Mouse (Mus musculus) hindbrain, embryonic 10.5 days (tissue): ENCODE data around the gene Pom121l2. TPM values are rescaled to one million over a fixed set of nuclear protein-coding genes. Genes with fewer than 3 reads are reported as not detected.
"Not testable (repeated sequence)": the region's sequence is repeated elsewhere in the genome, so short reads cannot be mapped to it uniquely, and the experiment has no call there.

ENCODE experiments used
- DNase-seq: peaks from one replicate; pipeline ENCODE4 v3.0.0-alpha.2; 2017; ENCODE audit warnings: low spot score
- H3K27ac ChIP-seq: fragments of 300-500 bp; sonication (generic); 2 replicates; pipeline ENCODE4 v1.5.1; 2016; ENCODE audit warnings: mild to moderate bottlenecking, moderate library complexity
- H3K27me3 ChIP-seq: fragments of 300-500 bp; sonication (generic); 2 replicates; pipeline ENCODE4 v1.6.1; 2016; ENCODE audit warnings: mild to moderate bottlenecking; ENCODE audit not compliant: poor library complexity, insufficient read depth, severe bottlenecking
- H3K36me3 ChIP-seq: fragments of 300-500 bp; sonication (generic); 2 replicates; pipeline ENCODE4 v1.6.1; 2016; ENCODE audit warnings: mild to moderate bottlenecking, moderate library complexity
- H3K4me1 ChIP-seq: fragments of 300-500 bp; sonication (generic); replicated peaks from 2 replicates; pipeline ENCODE4 v1.6.1; 2016; ENCODE audit warnings: mild to moderate bottlenecking
- H3K4me3 ChIP-seq: fragments of 300-500 bp; sonication (generic); 2 replicates; pipeline ENCODE4 v1.5.1; 2016; ENCODE audit warnings: mild to moderate bottlenecking, moderate library complexity
- H3K9me3 ChIP-seq: fragments of 300-500 bp; sonication (generic); 2 replicates; pipeline ENCODE4 v1.6.1; 2016; ENCODE audit warnings: mild to moderate bottlenecking, moderate library complexity
- WGBS: fragments of 180-500 bp; shearing (Covaris S2); methylation state at CpG from one replicate; pipeline ENCODE4 v1.1.7; 2016; 5-methylcytosine and 5-hydroxymethylcytosine counted together
- polyA plus RNA-seq: library from polyadenylated mRNA; unstranded; fragments of >200 nt; fragmentation: Nextera tagmentation; extraction: Ambion mirVana; gene quantifications from 2 replicates; pipeline ENCODE4 v1.2.1, GENCODE M21; 2016

Pom121l2 gene
- polyA plus RNA-seq, 1 experiment from 2014 or later = not detected

DNA sequence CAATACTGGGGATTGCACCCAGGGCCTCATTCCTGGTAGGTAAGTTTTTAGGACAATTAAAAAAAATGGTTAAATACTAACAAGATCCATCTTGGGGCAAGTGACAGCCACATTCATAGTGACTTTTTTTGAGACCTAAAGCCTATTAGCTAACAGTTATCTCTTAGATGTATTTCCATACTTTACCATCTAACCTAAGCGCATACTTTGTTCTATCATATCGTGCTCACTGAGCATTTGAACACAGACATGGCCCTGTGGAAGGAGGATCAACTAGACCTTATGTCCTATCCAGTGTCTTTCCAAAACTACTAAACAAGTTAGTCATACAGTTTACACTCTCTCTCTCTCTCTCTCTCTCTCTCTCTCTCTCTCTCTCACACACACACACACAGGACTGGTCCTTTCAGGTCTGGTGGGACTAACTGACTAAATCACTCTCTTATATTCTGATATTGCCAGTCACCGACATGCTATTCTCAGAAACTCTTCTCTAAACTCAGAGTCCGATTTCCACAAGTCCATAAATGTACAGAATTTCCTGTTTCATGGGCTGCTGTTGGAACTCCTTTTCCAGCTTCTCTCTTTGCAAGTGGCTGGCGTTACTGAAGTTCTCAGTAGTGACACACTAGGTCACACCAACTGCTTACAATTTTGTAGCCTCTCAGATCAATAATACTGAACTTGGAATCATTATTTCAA is 52.9 kb downstream of the Pom121l2 start:
- no peak for DNase-seq
- peak overlapping the region; percentile 57 for H3K4me3 ChIP-seq
- H3K27ac ChIP-seq = peak overlapping the region; percentile 87
- H3K9me3 ChIP-seq = no peaks in the 10 kb centered on the region
- no peaks in the 10 kb centered on the region for H3K27me3 ChIP-seq
- no peaks in the 10 kb centered on the region for H3K36me3 ChIP-seq
- H3K4me1 ChIP-seq = peaks cover 25% of the 10 kb centered on the region
- 62% methylated on average over 5 of the region's 5 CpGs for WGBS

DNA sequence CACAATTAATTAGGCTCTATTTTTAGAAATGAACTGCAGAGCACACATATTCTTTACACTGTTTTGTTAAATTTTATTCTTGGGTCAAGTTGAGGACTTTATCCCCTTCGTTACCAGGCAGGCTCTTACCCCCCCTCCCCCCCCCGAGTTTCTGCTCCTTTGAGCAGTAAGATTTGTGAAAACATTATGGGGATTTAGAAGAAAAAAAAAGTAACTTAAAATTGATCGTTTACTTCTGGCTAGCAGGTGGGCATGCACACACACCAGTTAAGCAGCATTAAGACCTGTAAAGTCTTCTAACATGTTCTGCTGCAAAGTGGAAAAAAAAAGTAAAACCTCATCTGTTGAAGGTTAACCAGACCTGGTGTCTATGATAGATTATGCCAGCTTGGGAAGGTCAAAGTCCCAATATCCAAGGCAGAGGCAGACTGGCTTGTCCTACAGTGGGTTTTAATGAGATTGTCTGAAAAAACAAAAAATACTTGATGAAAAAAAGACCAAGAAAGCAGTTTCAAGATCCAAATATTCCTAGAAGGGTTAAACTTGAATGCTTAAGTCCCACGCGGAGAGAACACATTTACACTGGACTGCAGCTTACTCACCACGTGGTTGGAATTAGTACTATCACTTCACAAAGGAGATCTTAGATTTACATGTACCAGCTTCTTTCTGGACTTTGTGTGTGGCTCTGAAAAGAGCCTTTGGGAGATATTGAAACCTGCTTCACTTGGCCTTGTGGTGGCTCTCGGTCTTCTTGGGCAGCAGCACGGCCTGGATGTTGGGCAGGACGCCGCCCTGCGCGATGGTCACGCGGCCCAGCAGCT is 53.7 kb downstream of the Pom121l2 start:
- under 1% methylated on average over 14 of the region's 14 CpGs for WGBS
- peak; percentile 44 for DNase-seq
- H3K4me1 ChIP-seq = peaks cover 25% of the 10 kb centered on the region
- peak overlapping the region; percentile 57 for H3K4me3 ChIP-seq
- H3K9me3 ChIP-seq = no peaks in the 10 kb centered on the region
- H3K36me3 ChIP-seq = no peaks in the 10 kb centered on the region
- peak overlapping the region; percentile 87 for H3K27ac ChIP-seq
- H3K27me3 ChIP-seq = no peaks in the 10 kb centered on the region

DNA sequence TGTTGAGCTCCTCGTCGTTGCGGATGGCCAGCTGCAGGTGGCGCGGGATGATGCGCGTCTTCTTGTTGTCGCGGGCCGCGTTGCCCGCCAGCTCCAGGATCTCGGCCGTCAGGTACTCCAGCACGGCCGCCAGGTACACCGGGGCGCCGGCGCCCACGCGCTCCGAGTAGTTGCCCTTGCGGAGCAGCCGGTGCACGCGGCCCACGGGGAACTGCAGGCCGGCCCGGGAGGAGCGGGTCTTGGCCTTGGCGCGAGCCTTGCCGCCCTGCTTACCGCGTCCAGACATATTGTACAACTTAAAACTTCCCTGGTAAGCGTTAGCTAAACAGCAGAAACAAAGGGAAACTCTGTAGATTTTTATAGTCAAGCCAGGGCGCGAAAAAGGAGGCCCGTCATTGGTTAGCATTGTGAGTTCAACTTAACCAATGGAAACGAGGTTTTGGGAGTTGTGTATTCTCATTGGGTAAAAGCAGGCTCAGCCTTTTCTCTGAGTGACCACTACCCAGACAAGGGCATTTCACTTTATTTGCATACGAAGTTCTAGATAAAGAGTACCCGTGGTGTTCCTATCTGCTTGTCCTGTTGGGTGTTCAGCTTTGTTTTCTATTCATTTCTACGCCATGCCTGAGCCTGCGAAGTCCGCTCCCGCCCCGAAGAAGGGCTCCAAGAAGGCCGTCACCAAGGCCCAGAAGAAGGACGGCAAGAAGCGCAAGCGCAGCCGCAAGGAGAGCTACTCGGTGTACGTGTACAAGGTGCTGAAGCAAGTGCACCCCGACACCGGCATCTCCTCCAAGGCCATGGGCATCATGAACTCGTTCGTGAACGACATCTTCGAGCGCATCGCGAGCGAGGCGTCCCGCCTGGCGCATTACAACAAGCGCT is 54.5 kb downstream of the Pom121l2 start, which contains the start of the genes Hist1h2ah and Hist1h2bk:
Gene Hist1h2ah, minus strand, starts transcription at position 302 of the 882 bp plus-strand sequence.
Gene Hist1h2bk, plus strand, starts transcription at position 604 of the 882 bp plus-strand sequence.
- H3K4me1 ChIP-seq = peaks cover 34% of the 10 kb centered on the region
- not testable (repeated sequence) for H3K27me3 ChIP-seq, H3K36me3 ChIP-seq, H3K9me3 ChIP-seq
- H3K27ac ChIP-seq = peak within 1 kb of the TSS; percentile 94
- WGBS = 0% methylated on average over 33 of the region's 69 CpGs
- peak; percentile 88 for DNase-seq
- H3K4me3 ChIP-seq = peak within 1 kb of the TSS; percentile 57

DNA sequence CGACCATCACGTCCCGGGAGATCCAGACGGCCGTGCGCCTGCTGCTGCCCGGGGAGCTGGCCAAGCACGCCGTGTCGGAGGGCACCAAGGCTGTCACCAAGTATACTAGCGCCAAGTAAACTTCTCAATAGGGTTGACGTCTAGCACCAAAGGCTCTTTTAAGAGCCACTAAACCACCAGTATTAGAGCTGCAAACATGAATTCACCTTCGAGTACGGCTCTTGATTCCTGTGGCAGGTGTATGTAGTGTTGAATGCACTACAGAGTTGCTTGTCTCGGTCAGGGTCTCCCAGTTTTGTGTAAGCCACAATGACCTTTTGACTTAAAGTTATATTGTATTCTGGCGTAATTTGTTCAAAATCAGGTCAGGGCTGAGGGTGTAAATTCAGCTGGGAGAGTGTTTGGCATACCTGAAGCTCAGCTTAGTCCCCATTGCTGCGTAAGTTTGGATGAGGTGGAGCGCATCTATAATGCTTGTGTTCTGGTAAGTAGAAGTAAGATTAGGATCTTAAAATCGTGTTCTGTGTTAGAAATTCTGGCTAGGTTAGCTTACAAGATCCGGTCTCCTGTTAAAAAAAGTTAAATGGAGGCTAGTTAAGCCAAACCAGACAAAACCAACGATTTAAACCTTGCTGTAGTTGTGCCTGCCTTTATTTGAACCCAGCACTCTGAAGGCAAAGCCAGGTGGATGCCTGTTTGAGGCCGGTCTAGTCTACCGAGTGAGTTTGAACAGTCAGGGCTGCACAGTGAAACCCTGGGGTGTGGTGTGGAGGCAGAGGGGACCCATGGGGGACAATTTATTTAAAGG is 55.4 kb downstream of the Pom121l2 start:
- Histone ChIP-seq H3K27ac (peak overlapping the region; percentile 94), H3K4me3 (peak overlapping the region; percentile 56), H3K9me3 (no peaks in the 10 kb centered on the region), H3K27me3 (no peaks in the 10 kb centered on the region), H3K36me3 (no peaks in the 10 kb centered on the region), H3K4me1 (peaks cover 37% of the 10 kb centered on the region)
- DNase-seq = peak; percentile 51
- WGBS = 3% methylated on average over 22 of the region's 23 CpGs

DNA sequence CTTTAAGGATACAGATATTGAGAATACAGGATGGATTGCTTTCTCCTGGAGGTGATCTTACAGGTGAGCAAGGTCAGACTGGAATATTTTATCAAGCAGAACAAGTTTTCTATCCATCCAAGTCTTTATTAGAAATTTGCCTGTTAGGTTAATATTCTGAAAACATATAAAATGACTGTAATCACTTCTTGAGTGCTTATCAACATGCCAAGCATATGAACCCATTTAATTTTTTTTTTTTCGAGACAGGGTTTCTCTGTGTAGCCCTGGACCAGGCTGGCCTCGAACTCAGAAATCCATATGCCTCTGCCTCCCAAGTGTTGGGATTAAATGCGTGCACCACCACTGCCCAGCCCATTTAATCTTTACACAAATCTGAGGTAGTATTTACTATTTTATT is 56.0 kb downstream of the Pom121l2 start:
- Histone ChIP-seq H3K4me1 (peaks cover 43% of the 10 kb centered on the region), H3K9me3 (no peaks in the 10 kb centered on the region), H3K4me3 (peak overlapping the region; percentile 56), H3K27me3 (no peaks in the 10 kb centered on the region), H3K36me3 (no peaks in the 10 kb centered on the region), H3K27ac (peak overlapping the region; percentile 94)
- WGBS = 64% methylated on average over 3 of the region's 3 CpGs
- no peak for DNase-seq

DNA sequence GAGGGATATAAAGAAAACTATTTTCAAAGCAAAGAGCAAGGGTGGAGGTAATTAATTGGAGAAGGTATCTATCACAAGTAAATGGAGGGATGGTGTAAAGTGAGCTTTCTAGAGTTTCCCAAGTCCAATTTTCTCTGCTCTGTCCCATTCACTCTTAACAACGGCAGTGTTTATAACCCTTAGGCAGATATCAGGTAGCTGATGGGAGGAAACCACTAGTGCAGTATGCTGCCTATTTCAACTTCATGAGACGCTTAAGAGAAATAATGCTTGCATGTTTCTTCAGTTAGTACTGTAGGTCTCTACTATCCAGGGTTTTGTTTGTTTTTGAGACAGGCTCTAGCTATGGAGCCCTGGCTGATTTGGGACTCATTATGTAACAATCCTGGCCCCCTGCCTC is 56.4 kb downstream of the Pom121l2 start:
- no peak for DNase-seq
- WGBS = 81% methylated on average over 2 of the region's 2 CpGs
- Histone ChIP-seq H3K36me3 (no peaks in the 10 kb centered on the region), H3K4me3 (peak overlapping the region; percentile 56; the same call in 1 of the 2 replicates), H3K9me3 (no peaks in the 10 kb centered on the region), H3K4me1 (peaks cover 47% of the 10 kb centered on the region), H3K27me3 (no peaks in the 10 kb centered on the region), H3K27ac (peak overlapping the region; percentile 94)

Other genes with a start within 250 kb of the Pom121l2 start
- gene Hist1h4j, start 246.1 kb upstream of the Pom121l2 start, polyA plus RNA-seq = 0.58 and 0.85 TPM in 2 replicates
- gene Hist1h4k, start 230.7 kb upstream of the Pom121l2 start, polyA plus RNA-seq = 2.8 and 4.2 TPM in 2 replicates
- 14.0 and 21.0 TPM in 2 replicates for gene Hist1h2ak, start 227.4 kb upstream of the Pom121l2 start, polyA plus RNA-seq
- gene Hist1h2bn, start 227.1 kb upstream of the Pom121l2 start, polyA plus RNA-seq = 1.0 and 3.4 TPM in 2 replicates
- 39.0 and 41.1 TPM in 2 replicates for gene Hist1h1b, start 200.6 kb upstream of the Pom121l2 start, polyA plus RNA-seq
- 112 and 120 TPM in 2 replicates for gene Hist1h3i, start 197.8 kb upstream of the Pom121l2 start, polyA plus RNA-seq
- gene Hist1h2an, start 194.0 kb upstream of the Pom121l2 start, polyA plus RNA-seq = 9.9 and 11.4 TPM in 2 replicates
- 2.4 and 3.3 TPM in 2 replicates for gene Hist1h2bp, start 193.7 kb upstream of the Pom121l2 start, polyA plus RNA-seq
- 18.9 and 20.9 TPM in 2 replicates for gene Hist1h2bq, start 171.0 kb upstream of the Pom121l2 start, polyA plus RNA-seq
- 2.3 TPM in 1 of 2 replicates, not detected in the other for gene Hist1h2ao, start 170.7 kb upstream of the Pom121l2 start, polyA plus RNA-seq
- not detected in 2 replicates for gene Hist1h4m, start 169.4 kb upstream of the Pom121l2 start, polyA plus RNA-seq
- gene Hist1h4n, start 149.0 kb upstream of the Pom121l2 start, polyA plus RNA-seq = 9.7 and 10.0 TPM in 2 replicates
- 6,234 and 6,449 TPM in 2 replicates for gene Hist1h2ap, start 147.7 kb upstream of the Pom121l2 start, polyA plus RNA-seq
- gene Hist1h2br, start 147.5 kb upstream of the Pom121l2 start, polyA plus RNA-seq = 19.3 and 21.2 TPM in 2 replicates
- 20.6 and 24.7 TPM in 2 replicates for gene Zfp184, start 36.1 kb upstream of the Pom121l2 start, polyA plus RNA-seq
- 0.18 TPM in 1 of 2 replicates, not detected in the other for gene Prss16, start 28.5 kb downstream of the Pom121l2 start, polyA plus RNA-seq
- gene Hist1h2ah, start 54.4 kb downstream of the Pom121l2 start, polyA plus RNA-seq = 5.5 and 11.0 TPM in 2 replicates
- gene Hist1h2bk, start 54.7 kb downstream of the Pom121l2 start, polyA plus RNA-seq = 6.6 and 6.9 TPM in 2 replicates
- 33.6 and 41.8 TPM in 2 replicates for gene Hist1h4i, start 60.2 kb downstream of the Pom121l2 start, polyA plus RNA-seq
- 63.1 and 65.4 TPM in 2 replicates for gene Hist1h2ag, start 61.8 kb downstream of the Pom121l2 start, polyA plus RNA-seq
- gene Hist1h2bj, start 62.0 kb downstream of the Pom121l2 start, polyA plus RNA-seq = 12.6 and 15.5 TPM in 2 replicates
- gene Vmn1r188, start 103.2 kb downstream of the Pom121l2 start, polyA plus RNA-seq = not detected in 2 replicates
- not detected in 2 replicates for gene Vmn1r189, start 124.6 kb downstream of the Pom121l2 start, polyA plus RNA-seq
- gene Vmn1r191, start 202.8 kb downstream of the Pom121l2 start, polyA plus RNA-seq = not detected in 2 replicates
- gene Vmn1r192, start 209.9 kb downstream of the Pom121l2 start, polyA plus RNA-seq = not detected in 2 replicates
- gene Vmn1r193, start 242.0 kb downstream of the Pom121l2 start, polyA plus RNA-seq = not detected in 2 replicates